Mouse (Mus musculus) olfactory bulb, adult 2 months (tissue): Measurements from ENCODE around the gene Gm49378.

Experiments used
- CTCF ChIP-seq: fragments of 200-500 bp; IDR thresholded peaks from 2 replicates; pipeline ENCODE4 v1.5.1; 2012; ENCODE audit warnings: low read depth, mild to moderate bottlenecking, low read length, moderate library complexity; ENCODE audit not compliant: insufficient read depth
- POLR2A ChIP-seq: fragments of 200-500 bp; IDR thresholded peaks from 2 replicates; pipeline ENCODE4 v1.6.1; 2012; ENCODE audit warnings: mild to moderate bottlenecking, low read depth, low read length, moderate library complexity; ENCODE audit not compliant: insufficient read depth

- TF ChIP-seq CTCF (no peak), POLR2A (no peak)
Measured at GRCm38 (mm10) chr14:55615876-55616275, 21.8 kb downstream of the Gm49378 start.
